Mouse (Mus musculus): ENCODE measurements around the gene Ephb2.

DNA sequence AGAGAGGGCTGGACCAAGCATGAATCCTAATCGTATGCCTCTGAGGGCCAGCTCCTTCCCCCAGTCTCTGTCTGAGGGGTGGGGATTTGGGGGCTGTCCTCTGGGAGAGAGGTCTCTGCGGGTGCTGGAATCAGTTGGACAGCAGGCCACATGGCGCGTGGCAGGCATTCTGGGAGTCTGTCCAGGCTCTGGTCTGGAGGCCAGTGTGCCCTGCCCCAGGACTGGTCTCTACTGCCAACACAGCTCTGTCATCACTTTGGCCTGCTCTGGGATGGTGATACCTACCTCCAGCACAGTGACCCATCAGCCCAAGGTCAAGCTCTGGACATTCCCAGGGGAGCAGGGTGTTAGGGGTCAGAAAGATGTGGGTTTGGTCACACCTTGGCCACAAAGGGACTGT, 99.9 kb downstream of the Ephb2 start:
- no peak for TF ChIP-seq ZC3H11A (IDR thresholded peaks at IDR 0.05; ENCODE audit: borderline replicate concordance, low read depth, low read length)
- TF ChIP-seq HCFC1 (IDR thresholded peaks at IDR 0.05; ENCODE audit: borderline replicate concordance, insufficient read depth, low read length), result no peak
- no peak for TF ChIP-seq CHD2 (IDR thresholded peaks at IDR 0.05; ENCODE audit: low read depth, low read length)
- TF ChIP-seq MAFK (IDR thresholded peaks at IDR 0.05; ENCODE audit: insufficient read depth, low read depth, low read length), result no peak

Measured in ES-E14 (cell line).